Mouse (Mus musculus): ENCODE data around the gene Sept11. TPM values are rescaled to one million over a fixed set of nuclear protein-coding genes. Genes with fewer than 3 reads are reported as not detected.

Sept11 gene
- polyA plus RNA-seq, 1 experiment from 2014 or later: 251 TPM

DNA sequence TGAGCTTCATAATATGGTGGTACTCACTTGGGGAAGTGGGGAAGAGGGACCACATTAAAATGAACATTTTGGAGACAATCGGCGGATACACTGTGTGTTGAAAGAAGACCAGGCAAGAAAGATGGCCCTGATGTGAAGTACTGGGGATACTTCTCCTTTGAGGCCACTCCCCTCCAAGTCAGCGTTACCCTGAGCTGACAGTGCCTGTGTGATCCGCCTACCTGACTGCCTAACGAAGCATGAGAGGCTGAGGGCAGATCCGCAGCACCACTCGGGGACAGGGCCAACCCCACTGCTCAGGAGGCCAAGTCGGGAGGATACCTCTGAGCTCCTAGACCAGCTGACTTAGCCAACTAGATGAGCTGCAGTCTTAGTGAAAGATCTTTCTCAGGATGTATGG, 24.4 kb downstream of the Sept11 start:
- ATAC-seq (ENCODE audit: low FRiP score) (no peak), DNase-seq (ENCODE audit: low spot score, missing footprints) (no peak)
- Histone ChIP-seq H3K9me3 (ENCODE audit: control insufficient read depth, low read length) (no peaks in the 10 kb centered on the region), H3K4me1 (ENCODE audit: control insufficient read depth, insufficient read depth, low read length) (peaks cover 3% of the 10 kb centered on the region; the same call in 1 of the 2 replicates), H3K4me3 (ENCODE audit: low read depth, low read length) (no peak overlapping the region), H3K36me3 (ENCODE audit: control insufficient read depth, insufficient read depth, low read length) (no peaks in the 10 kb centered on the region), H3K9ac (ENCODE audit: low read length) (no peak overlapping the region), H3K27ac (ENCODE audit: low read depth, low read length) (no peak overlapping the region), H3K27me3 (ENCODE audit: control insufficient read depth, insufficient read depth, low read length) (no peaks in the 10 kb centered on the region), H3K4me2 (no peak overlapping the region)
- 85% methylated on average over 8 of the region's 8 CpGs for WGBS

DNA sequence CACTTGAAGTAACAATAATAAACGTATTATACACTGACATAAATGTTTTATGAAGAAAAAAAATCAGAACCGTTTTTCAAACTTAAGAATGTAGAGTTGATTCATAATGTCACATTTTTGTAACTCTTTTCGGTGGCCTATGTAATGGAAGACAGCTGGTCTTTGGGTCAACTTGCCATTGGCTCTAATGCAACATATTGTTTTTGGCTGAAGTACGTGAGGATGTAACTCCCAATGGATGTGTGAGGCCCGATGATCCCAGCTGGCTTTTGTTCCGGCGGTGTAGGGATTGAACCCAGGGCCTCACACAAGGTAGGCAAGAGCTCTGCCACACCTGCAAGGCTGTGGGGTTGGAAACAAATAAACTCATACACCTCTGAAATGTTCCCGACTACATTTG, 28.4 kb downstream of the Sept11 start:
- no peak for ATAC-seq (ENCODE audit: low FRiP score)
- Histone ChIP-seq H3K36me3 (ENCODE audit: control insufficient read depth, insufficient read depth, low read length) (no peaks in the 10 kb centered on the region), H3K9me3 (ENCODE audit: control insufficient read depth, low read length) (no peaks in the 10 kb centered on the region), H3K9ac (ENCODE audit: low read length) (no peak overlapping the region), H3K4me3 (ENCODE audit: low read depth, low read length) (no peak overlapping the region), H3K27me3 (ENCODE audit: control insufficient read depth, insufficient read depth, low read length) (no peaks in the 10 kb centered on the region), H3K4me2 (no peak overlapping the region), H3K4me1 (ENCODE audit: control insufficient read depth, insufficient read depth, low read length) (peaks cover 15% of the 10 kb centered on the region), H3K27ac (ENCODE audit: low read depth, low read length) (no peak overlapping the region)
- 87% methylated on average over 8 of the region's 8 CpGs for WGBS
- DNase-seq (ENCODE audit: low spot score, missing footprints): no peak

- Histone ChIP-seq H3K9ac (ENCODE audit: low read length) (no peak overlapping the region), H3K27me3 (ENCODE audit: control insufficient read depth, insufficient read depth, low read length) (no peaks in the 10 kb centered on the region), H3K4me1 (ENCODE audit: control insufficient read depth, insufficient read depth, low read length) (peaks cover 39% of the 10 kb centered on the region), H3K4me2 (no peak overlapping the region), H3K9me3 (ENCODE audit: control insufficient read depth, low read length) (no peaks in the 10 kb centered on the region), H3K4me3 (ENCODE audit: low read depth, low read length) (no peak overlapping the region), H3K27ac (ENCODE audit: low read depth, low read length) (no peak overlapping the region; the same call in 1 of the 2 replicates), H3K36me3 (ENCODE audit: control insufficient read depth, insufficient read depth, low read length) (no peaks in the 10 kb centered on the region)
- 64% methylated on average over 9 of the region's 9 CpGs for WGBS
- no peak for ATAC-seq (ENCODE audit: low FRiP score)
- no peak for DNase-seq (ENCODE audit: low spot score, missing footprints)
Measured at GRCm38 (mm10) chr5:93124031-93124826, 31.0 kb downstream of the Sept11 start.

GRCm38 (mm10) chr5:93125325-93125724, 32.1 kb downstream of the Sept11 start:
- no peak overlapping the region for H3K4me2 ChIP-seq
- WGBS: 94% methylated on average over 6 of the region's 6 CpGs
- DNase-seq (ENCODE audit: low spot score, missing footprints) (no peak), ATAC-seq (ENCODE audit: low FRiP score) (no peak)
- no peak overlapping the region for H3K9ac ChIP-seq (ENCODE audit: low read length)
- H3K4me1 ChIP-seq (ENCODE audit: control insufficient read depth, insufficient read depth, low read length): peaks cover 50% of the 10 kb centered on the region
- H3K27ac ChIP-seq (ENCODE audit: low read depth, low read length): no peak overlapping the region; the same call in 1 of the 2 replicates
- H3K9me3 ChIP-seq (ENCODE audit: control insufficient read depth, low read length): no peaks in the 10 kb centered on the region
- no peak overlapping the region for H3K4me3 ChIP-seq (ENCODE audit: low read depth, low read length)
- no peaks in the 10 kb centered on the region for H3K36me3 ChIP-seq (ENCODE audit: control insufficient read depth, insufficient read depth, low read length)
- H3K27me3 ChIP-seq (ENCODE audit: control insufficient read depth, insufficient read depth, low read length): no peaks in the 10 kb centered on the region

- ATAC-seq (ENCODE audit: low FRiP score): peak; percentile 47
- 38% methylated on average over 12 of the region's 12 CpGs for WGBS
Measured at GRCm38 (mm10) chr5:93126222-93126929, 33.1 kb downstream of the Sept11 start.

DNA sequence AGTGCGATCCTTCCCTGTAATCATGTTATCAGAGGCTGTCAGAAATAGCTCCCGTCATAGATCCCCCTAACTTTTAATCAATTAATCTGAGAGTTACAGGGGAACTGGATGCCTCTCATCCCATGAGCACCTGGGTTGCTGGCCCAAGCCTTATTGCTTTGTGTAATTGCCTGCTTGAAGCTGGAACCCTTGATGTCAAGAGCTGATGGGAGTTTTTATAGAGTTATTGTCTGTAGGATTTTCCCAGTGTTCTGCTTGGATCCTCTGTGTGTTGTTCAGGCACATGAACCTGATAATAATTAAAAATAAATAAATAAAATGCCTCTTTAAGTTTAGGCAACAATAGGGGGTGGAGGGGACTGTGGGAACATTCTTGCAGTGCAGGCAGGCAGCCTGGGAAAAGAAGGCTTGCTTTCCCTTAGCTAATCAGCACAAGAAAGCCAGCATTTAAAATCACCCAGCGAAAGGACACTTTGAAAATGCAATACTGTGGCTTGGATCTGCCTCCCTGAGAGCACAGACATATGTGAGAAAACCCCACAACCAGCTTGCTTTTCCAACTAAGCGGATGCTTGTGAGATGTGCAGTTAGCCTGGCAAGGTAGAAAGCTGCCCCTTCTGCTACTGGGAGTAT, 33.8 kb downstream of the Sept11 start:
- DNase-seq (ENCODE audit: low spot score, missing footprints): no peak
- Histone ChIP-seq H3K27me3 (ENCODE audit: control insufficient read depth, insufficient read depth, low read length) (no peaks in the 10 kb centered on the region), H3K27ac (ENCODE audit: low read depth, low read length) (peak overlapping the region; percentile 72), H3K9ac (ENCODE audit: low read length) (peak overlapping the region; percentile 20), H3K36me3 (ENCODE audit: control insufficient read depth, insufficient read depth, low read length) (no peaks in the 10 kb centered on the region), H3K9me3 (ENCODE audit: control insufficient read depth, low read length) (no peaks in the 10 kb centered on the region), H3K4me2 (peak overlapping the region; percentile 24; the same call in 1 of the 2 replicates), H3K4me1 (ENCODE audit: control insufficient read depth, insufficient read depth, low read length) (peaks cover 63% of the 10 kb centered on the region), H3K4me3 (ENCODE audit: low read depth, low read length) (no peak overlapping the region)
- ATAC-seq (ENCODE audit: low FRiP score): peak; percentile 23
- WGBS: 18% methylated on average over 4 of the region's 4 CpGs

More at GRCm38 (mm10) chr5:93126222-93126929, 33.1 kb downstream of the Sept11 start:
- peak overlapping the region; percentile 72 for H3K27ac ChIP-seq (ENCODE audit: low read depth, low read length)
- no peak for DNase-seq (ENCODE audit: low spot score, missing footprints)
- no peaks in the 10 kb centered on the region for H3K9me3 ChIP-seq (ENCODE audit: control insufficient read depth, low read length)
- H3K4me1 ChIP-seq (ENCODE audit: control insufficient read depth, insufficient read depth, low read length): peaks cover 60% of the 10 kb centered on the region
- H3K4me3 ChIP-seq (ENCODE audit: low read depth, low read length): no peak overlapping the region
- H3K4me2 ChIP-seq: peak overlapping the region; percentile 24; the same call in 1 of the 2 replicates
- peak overlapping the region; percentile 20; the same call in 1 of the 2 replicates for H3K9ac ChIP-seq (ENCODE audit: low read length)
- H3K36me3 ChIP-seq (ENCODE audit: control insufficient read depth, insufficient read depth, low read length): no peaks in the 10 kb centered on the region
- H3K27me3 ChIP-seq (ENCODE audit: control insufficient read depth, insufficient read depth, low read length): no peaks in the 10 kb centered on the region

GRCm38 (mm10) chr5:93127722-93128121, 34.5 kb downstream of the Sept11 start:
- Histone ChIP-seq H3K36me3 (ENCODE audit: control insufficient read depth, insufficient read depth, low read length) (no peaks in the 10 kb centered on the region), H3K9ac (ENCODE audit: low read length) (peak overlapping the region; percentile 6; the same call in 1 of the 2 replicates), H3K4me2 (no peak overlapping the region), H3K4me1 (ENCODE audit: control insufficient read depth, insufficient read depth, low read length) (peaks cover 65% of the 10 kb centered on the region), H3K4me3 (ENCODE audit: low read depth, low read length) (no peak overlapping the region), H3K27me3 (ENCODE audit: control insufficient read depth, insufficient read depth, low read length) (no peaks in the 10 kb centered on the region), H3K27ac (ENCODE audit: low read depth, low read length) (peak overlapping the region; percentile 72), H3K9me3 (ENCODE audit: control insufficient read depth, low read length) (no peaks in the 10 kb centered on the region)
- no peak for DNase-seq (ENCODE audit: low spot score, missing footprints)
- 20% methylated on average over 3 of the region's 3 CpGs for WGBS
- peak; percentile 34; the same call in 1 of the 2 replicates for ATAC-seq (ENCODE audit: low FRiP score)

- ATAC-seq (ENCODE audit: low FRiP score) (no peak), DNase-seq (ENCODE audit: low spot score, missing footprints) (no peak)
- WGBS: 79% methylated on average over 3 of the region's 3 CpGs
Measured at GRCm38 (mm10) chr5:93128765-93129164, 35.5 kb downstream of the Sept11 start.

More at GRCm38 (mm10) chr5:93128765-93129164, 35.5 kb downstream of the Sept11 start:
- H3K9ac ChIP-seq (ENCODE audit: low read length): no peak overlapping the region
- H3K4me1 ChIP-seq (ENCODE audit: control insufficient read depth, insufficient read depth, low read length): peaks cover 71% of the 10 kb centered on the region
- H3K4me3 ChIP-seq (ENCODE audit: low read depth, low read length): no peak overlapping the region
- no peaks in the 10 kb centered on the region for H3K27me3 ChIP-seq (ENCODE audit: control insufficient read depth, insufficient read depth, low read length)
- no peak overlapping the region; the same call in 1 of the 2 replicates for H3K27ac ChIP-seq (ENCODE audit: low read depth, low read length)
- no peaks in the 10 kb centered on the region for H3K36me3 ChIP-seq (ENCODE audit: control insufficient read depth, insufficient read depth, low read length)
- no peaks in the 10 kb centered on the region for H3K9me3 ChIP-seq (ENCODE audit: control insufficient read depth, low read length)
- no peak overlapping the region for H3K4me2 ChIP-seq

Data from midbrain, embryonic 11.5 days (tissue).